Mouse (Mus musculus): ENCODE measurements around the gene Cpm. TPM values are rescaled to one million over a fixed set of nuclear protein-coding genes. Genes with fewer than 3 reads are reported as not detected.

Gene Cpm
- polyA plus RNA-seq, 1 experiment: not detected

- TF ChIP-seq GATA1 (IDR thresholded peaks at IDR 0.05; ENCODE audit: low read length): no peak
Observed at GRCm38 (mm10) chr10:117663056-117663864, 34.0 kb downstream of the Cpm start.

GRCm38 (mm10) chr10:117663865-117664200, 34.5 kb downstream of the Cpm start:
- TF ChIP-seq GATA1 (IDR thresholded peaks at IDR 0.05; ENCODE audit: low read length): no peak

GRCm38 (mm10) chr10:117664208-117664925, 35.1 kb downstream of the Cpm start:
- no peak for TF ChIP-seq GATA1 (IDR thresholded peaks at IDR 0.05; ENCODE audit: low read length)

GRCm38 (mm10) chr10:117664926-117665209, 35.6 kb downstream of the Cpm start:
- no peak for TF ChIP-seq GATA1 (IDR thresholded peaks at IDR 0.05; ENCODE audit: low read length)

GRCm38 (mm10) chr10:117665376-117666275, 36.3 kb downstream of the Cpm start:
- no peak for TF ChIP-seq GATA1 (IDR thresholded peaks at IDR 0.05; ENCODE audit: low read length)

- no peak for TF ChIP-seq GATA1 (IDR thresholded peaks at IDR 0.05; ENCODE audit: low read length)
Observed at GRCm38 (mm10) chr10:117666361-117666760, 37.1 kb downstream of the Cpm start.

GRCm38 (mm10) chr10:117666947-117667630, 37.8 kb downstream of the Cpm start:
- no peak for TF ChIP-seq GATA1 (IDR thresholded peaks at IDR 0.05; ENCODE audit: low read length)

GRCm38 (mm10) chr10:117667663-117668507, 38.6 kb downstream of the Cpm start:
- TF ChIP-seq GATA1 (IDR thresholded peaks at IDR 0.05; ENCODE audit: low read length): no peak

- TF ChIP-seq GATA1 (IDR thresholded peaks at IDR 0.05; ENCODE audit: low read length): no peak
Observed at GRCm38 (mm10) chr10:117668546-117669300, 39.4 kb downstream of the Cpm start.

- TF ChIP-seq GATA1 (IDR thresholded peaks at IDR 0.05; ENCODE audit: low read length): no peak
Observed at GRCm38 (mm10) chr10:117669449-117670090, 40.3 kb downstream of the Cpm start.

GRCm38 (mm10) chr10:117670092-117670491, 40.8 kb downstream of the Cpm start:
- no peak for TF ChIP-seq GATA1 (IDR thresholded peaks at IDR 0.05; ENCODE audit: low read length)

- no peak for TF ChIP-seq GATA1 (IDR thresholded peaks at IDR 0.05; ENCODE audit: low read length)
Observed at GRCm38 (mm10) chr10:117670791-117671190, 41.5 kb downstream of the Cpm start.

GRCm38 (mm10) chr10:117671266-117671665, 42.0 kb downstream of the Cpm start:
- no peak for TF ChIP-seq GATA1 (IDR thresholded peaks at IDR 0.05; ENCODE audit: low read length)

All from G1E-ER4 (cell line).